Mouse (Mus musculus): ENCODE measurements around the gene Sec16a.

DNA sequence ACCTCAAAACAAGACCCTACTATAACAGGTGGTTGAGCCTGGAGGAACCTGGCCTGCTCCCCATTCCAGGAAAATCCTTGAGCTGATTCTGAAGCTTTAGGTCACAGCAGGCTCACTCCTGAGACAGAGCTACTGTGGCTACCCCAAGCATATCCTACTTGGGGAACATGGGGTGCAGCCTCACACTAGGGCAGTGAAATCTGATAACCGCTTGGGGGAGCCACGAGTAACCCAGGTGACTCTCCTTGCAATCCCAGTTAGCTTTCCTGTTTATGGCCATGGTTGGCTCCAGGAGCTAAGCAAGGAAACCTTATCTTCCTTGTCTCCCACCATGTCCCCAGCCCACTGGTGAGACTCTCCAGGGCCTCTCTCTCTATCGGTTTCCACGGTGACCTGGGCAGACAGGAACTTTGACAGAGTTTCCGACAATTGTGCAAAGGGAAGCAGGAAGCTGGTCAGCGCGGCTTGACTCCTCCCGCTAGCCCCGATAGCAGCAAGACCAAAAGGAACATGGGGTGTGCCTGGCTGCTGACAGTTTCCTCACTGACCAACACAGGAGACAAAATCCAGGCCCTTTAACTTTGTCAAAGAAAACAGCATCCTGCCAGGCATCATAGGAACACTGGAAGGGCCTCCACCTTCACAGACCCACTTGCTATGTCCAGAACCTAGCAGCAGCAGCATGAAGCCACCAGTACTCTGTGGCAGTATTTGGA lies 29.9 kb upstream of the Sec16a start:
- TF ChIP-seq POLR2A (IDR thresholded peaks at IDR 0.05; ENCODE audit: insufficient read depth, low read depth, low read length) (no peak), CTCF (IDR thresholded peaks at IDR 0.05; ENCODE audit: insufficient read depth, low read depth, low read length) (no peak)
